Mouse (Mus musculus): ENCODE data around the gene Lingo1. TPM values are rescaled to one million over a fixed set of nuclear protein-coding genes. Genes with fewer than 3 reads are reported as not detected.

Lingo1 gene
- polyA plus RNA-seq, 1 experiment = not detected

DNA sequence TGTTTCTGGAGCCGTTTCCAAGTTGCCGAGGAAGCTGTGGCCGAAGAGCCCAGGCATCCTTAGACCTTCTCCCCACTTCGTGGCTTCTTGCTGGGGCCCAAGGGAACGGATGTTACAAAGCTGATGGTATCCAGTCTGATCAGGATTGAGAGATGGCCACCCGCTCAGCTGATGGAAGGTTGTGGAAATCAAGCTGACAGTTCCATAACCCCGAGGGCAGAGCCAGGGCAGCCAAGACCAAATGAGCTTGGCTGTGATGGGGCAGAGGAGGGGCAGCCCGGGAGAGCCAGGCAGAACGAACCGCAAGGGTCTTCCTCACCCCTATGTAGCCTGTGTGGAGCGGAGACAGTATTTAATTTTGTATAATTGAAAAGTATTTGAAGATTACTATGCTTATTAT lies 218.9 kb downstream of the Lingo1 start:
- Histone ChIP-seq H3K4me3 (ENCODE audit: insufficient read depth, low read depth, low read length) (no peak overlapping the region), H3K4me1 (ENCODE audit: control insufficient read depth, insufficient read depth, insufficient read length, low read length) (no peaks in the 10 kb centered on the region), H3K27ac (replicated peaks; ENCODE audit: low read depth, low read length) (no peak overlapping the region)

DNA sequence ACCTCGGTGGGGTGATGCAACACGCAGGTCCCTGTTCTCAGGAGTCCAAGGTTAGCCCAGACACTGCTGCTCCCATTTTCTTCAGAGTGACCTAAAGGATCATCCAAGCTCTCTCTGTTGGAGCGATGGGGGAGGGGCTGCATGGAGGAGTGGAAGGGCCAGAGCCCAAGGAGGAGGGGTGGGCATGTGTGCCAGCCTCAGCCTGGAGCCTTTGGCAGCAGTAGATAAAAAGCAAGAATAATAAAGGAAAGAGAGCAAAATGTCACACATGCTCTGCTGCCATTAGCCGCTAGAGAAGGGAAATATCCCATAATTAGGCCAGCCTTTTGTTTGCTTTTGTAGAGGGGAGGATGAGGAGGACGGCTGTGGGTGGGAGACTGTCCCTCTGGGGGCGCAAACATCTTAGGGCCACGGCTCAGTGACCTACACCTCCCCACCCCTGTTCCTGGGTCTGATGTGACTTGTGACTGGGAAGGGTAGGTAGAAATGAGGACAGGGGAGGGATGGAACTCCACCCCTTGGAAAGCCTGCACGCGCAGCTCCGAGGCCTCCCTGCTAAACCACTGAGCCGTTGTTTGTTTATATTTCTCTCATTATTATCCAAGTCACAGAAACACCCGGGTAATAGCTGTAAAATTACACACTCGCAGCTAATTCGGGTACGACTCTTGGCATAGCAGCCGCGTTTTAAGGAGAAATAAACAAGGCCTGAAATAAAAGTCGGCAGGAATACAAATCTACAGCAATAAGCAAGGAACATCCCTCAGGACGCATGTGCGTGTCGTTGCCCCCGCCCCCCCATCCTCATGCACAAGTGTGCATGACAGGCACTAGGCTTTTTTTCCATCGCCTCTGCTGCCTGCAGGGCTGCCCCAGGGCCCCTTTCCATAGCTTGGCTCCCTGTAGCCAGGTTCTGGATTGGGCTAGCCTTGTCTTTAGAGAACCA lies 223.5 kb downstream of the Lingo1 start:
- Histone ChIP-seq H3K4me3 (ENCODE audit: insufficient read depth, low read depth, low read length) (no peak overlapping the region), H3K27ac (replicated peaks; ENCODE audit: low read depth, low read length) (no peak overlapping the region), H3K4me1 (ENCODE audit: control insufficient read depth, insufficient read depth, insufficient read length, low read length) (no peaks in the 10 kb centered on the region)

Other genes with a start within 250 kb of the Lingo1 start
- 19.3 and 37.5 TPM in 2 replicates for gene Odf3l1, start 68.2 kb upstream of the Lingo1 start, polyA plus RNA-seq (2012; ENCODE audit: insufficient read depth, insufficient read length, missing spikeins)
- 21.4 and 26.0 TPM in 2 replicates for gene Cspg4, start 68.6 kb upstream of the Lingo1 start, polyA plus RNA-seq (2012; ENCODE audit: insufficient read depth, insufficient read length, missing spikeins)
- gene Snx33, start 131.9 kb upstream of the Lingo1 start, polyA plus RNA-seq (2012; ENCODE audit: insufficient read depth, insufficient read length, missing spikeins) = 5.9 and 6.8 TPM in 2 replicates
- gene Imp3, start 141.0 kb upstream of the Lingo1 start, polyA plus RNA-seq (2012; ENCODE audit: insufficient read depth, insufficient read length, missing spikeins) = 52.9 and 57.6 TPM in 2 replicates
- gene Snupn, start 154.4 kb upstream of the Lingo1 start, polyA plus RNA-seq (2012; ENCODE audit: insufficient read depth, insufficient read length, missing spikeins) = 9.4 and 10.9 TPM in 2 replicates
- gene Ptpn9, start 198.5 kb upstream of the Lingo1 start, polyA plus RNA-seq (2012; ENCODE audit: insufficient read depth, insufficient read length, missing spikeins) = 9.8 and 13.4 TPM in 2 replicates